Mouse (Mus musculus) testis, postnatal 14 days (tissue): ENCODE data around the gene Ppp1r14d.
A peak's percentile ranks its signal among the peaks of the same experiment; 100 is the strongest.

Source experiments
- DNase-seq: peaks from one replicate; pipeline ENCODE4 v3.0.0; 2021; ENCODE audit warnings: low spot score

The Ppp1r14d gene

GRCm38 (mm10) chr2:119236682-119237209 is 7.0 kb upstream of the Ppp1r14d start:
- no peak for DNase-seq

- DNase-seq: no peak
These were observed 20.6 kb downstream of the Ppp1r14d start for GRCm38 (mm10) chr2:119209176-119209507.

- DNase-seq: peak; percentile 97
These were observed 21.1 kb downstream of the Ppp1r14d start, which contains the start of the genes Zfyve19 and Dnajc17 for GRCm38 (mm10) chr2:119208344-119209175. Gene Zfyve19 (plus strand): TSS chr2:119208617. Gene Dnajc17 (minus strand): TSS chr2:119208795.

- DNase-seq: no peak
These were observed 21.8 kb downstream of the Ppp1r14d start for GRCm38 (mm10) chr2:119207961-119208343.

- DNase-seq: no peak
These were observed 25.7 kb downstream of the Ppp1r14d start for GRCm38 (mm10) chr2:119203871-119204460.

- DNase-seq: no peak
These were observed 26.7 kb downstream of the Ppp1r14d start for GRCm38 (mm10) chr2:119202914-119203453.

- no peak for DNase-seq
These were observed 30.8 kb downstream of the Ppp1r14d start for GRCm38 (mm10) chr2:119198934-119199333.

GRCm38 (mm10) chr2:119198049-119198448 is 31.7 kb downstream of the Ppp1r14d start:
- no peak for DNase-seq

- DNase-seq: no peak
These were observed 32.2 kb downstream of the Ppp1r14d start for GRCm38 (mm10) chr2:119197493-119197892.

- no peak for DNase-seq
These were observed 33.2 kb downstream of the Ppp1r14d start for GRCm38 (mm10) chr2:119196316-119197108.

- no peak for DNase-seq
These were observed 35.6 kb downstream of the Ppp1r14d start for GRCm38 (mm10) chr2:119194140-119194539.

- DNase-seq: no peak
These were observed 38.7 kb downstream of the Ppp1r14d start for GRCm38 (mm10) chr2:119190969-119191368.

GRCm38 (mm10) chr2:119189029-119189710 is 40.5 kb downstream of the Ppp1r14d start:
- DNase-seq: peak; percentile 71

GRCm38 (mm10) chr2:119182914-119183313 is 46.8 kb downstream of the Ppp1r14d start:
- DNase-seq: no peak

GRCm38 (mm10) chr2:119177384-119177939 is 52.2 kb downstream of the Ppp1r14d start:
- DNase-seq: no peak

GRCm38 (mm10) chr2:119176761-119177160 is 52.9 kb downstream of the Ppp1r14d start:
- no peak for DNase-seq

- no peak for DNase-seq
These were observed 54.1 kb downstream of the Ppp1r14d start for GRCm38 (mm10) chr2:119175614-119176013.

GRCm38 (mm10) chr2:119174866-119175265 is 54.8 kb downstream of the Ppp1r14d start:
- no peak for DNase-seq

GRCm38 (mm10) chr2:119173991-119174651 is 55.6 kb downstream of the Ppp1r14d start, which contains the start of gene Gm14137:
Gene Gm14137 (plus strand): TSS chr2:119174509.
- DNase-seq: no peak

- DNase-seq: no peak
These were observed 56.7 kb downstream of the Ppp1r14d start for GRCm38 (mm10) chr2:119172862-119173576.
